Mouse (Mus musculus) forebrain, embryonic 13.5 days (tissue): Measurements from ENCODE around the gene Aen. TPM values are rescaled to one million over a fixed set of nuclear protein-coding genes. Genes with fewer than 3 reads are reported as not detected.

Source experiments
- ATAC-seq: fragments of 200-750 bp; cut with Nextera tagmentation; 2 replicates; pipeline ENCODE4 v1.8.0; 2017
- H3K27ac ChIP-seq: fragments of 300-500 bp; sonication (generic); 2 replicates; pipeline ENCODE4 v1.5.1; 2015; ENCODE audit warnings: inconsistent platforms, mild to moderate bottlenecking, moderate library complexity
- H3K27me3 ChIP-seq: fragments of 300-500 bp; sonication (generic); 2 replicates; pipeline ENCODE4 v1.6.1; 2015; ENCODE audit warnings: mild to moderate bottlenecking, inconsistent platforms
- H3K36me3 ChIP-seq: fragments of 300-500 bp; sonication (generic); 2 replicates; pipeline ENCODE4 v1.6.1; 2015; ENCODE audit warnings: mild to moderate bottlenecking, inconsistent platforms; ENCODE audit not compliant: poor library complexity, severe bottlenecking
- H3K4me1 ChIP-seq: fragments of 300-500 bp; sonication (generic); 2 replicates; pipeline ENCODE4 v1.6.1; 2015; ENCODE audit warnings: inconsistent platforms
- H3K4me2 ChIP-seq: fragments of 300-500 bp; sonication (generic); 2 replicates; pipeline ENCODE4 v1.6.1; 2015; ENCODE audit warnings: inconsistent platforms, mild to moderate bottlenecking, moderate library complexity
- H3K4me3 ChIP-seq: fragments of 300-500 bp; sonication (generic); 2 replicates; pipeline ENCODE4 v1.5.1; 2015; ENCODE audit warnings: mild to moderate bottlenecking, inconsistent platforms
- H3K9ac ChIP-seq: fragments of 300-500 bp; sonication (generic); 2 replicates; pipeline ENCODE4 v1.6.1; 2015; ENCODE audit warnings: mild to moderate bottlenecking, inconsistent platforms
- H3K9me3 ChIP-seq: fragments of 300-500 bp; sonication (generic); replicated peaks from 2 replicates; pipeline ENCODE4 v1.6.1; 2016; ENCODE audit warnings: inconsistent platforms
- WGBS: fragments of 180-500 bp; shearing (Covaris S2); methylation state at CpG from one replicate; pipeline ENCODE4 v1.1.7; 2015; 5-methylcytosine and 5-hydroxymethylcytosine counted together
- polyA plus RNA-seq: library from polyadenylated mRNA; unstranded; fragments of >200 nt; fragmentation: Nextera tagmentation; extraction: Ambion mirVana; gene quantifications from 2 replicates; pipeline ENCODE4 v1.2.1, GENCODE M21; 2015

Gene Aen
- polyA plus RNA-seq, 1 experiment from 2014 or later = 57.2 TPM

DNA sequence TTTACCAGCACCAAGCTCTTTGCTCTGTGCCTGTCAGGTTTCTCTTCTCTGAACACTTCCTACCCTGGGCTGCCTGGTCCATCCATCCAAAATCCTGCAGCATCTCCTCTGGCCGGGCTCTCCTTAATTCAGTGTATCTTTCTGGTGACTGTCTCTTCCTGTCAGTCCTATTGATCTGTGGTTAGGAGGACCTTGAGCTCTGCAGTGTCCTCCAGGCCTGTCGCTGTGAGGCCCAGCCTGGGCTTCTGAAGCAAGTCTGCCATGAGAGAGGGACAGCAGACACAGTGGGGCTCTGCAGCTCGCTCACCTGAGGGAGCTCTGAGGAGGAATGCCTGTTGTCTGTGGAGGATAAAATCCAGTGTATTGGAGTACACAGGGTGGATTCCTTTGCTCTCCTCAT lies 1.9 kb downstream of the Aen start:
- Histone ChIP-seq H3K4me2 (peak overlapping the region; percentile 77), H3K4me1 (peaks cover 21% of the 10 kb centered on the region), H3K27ac (no peak overlapping the region), H3K9ac (0 out of 2 replicates have a peak overlapping the region, but pooled peaks have one; percentile 79), H3K36me3 (peaks cover 14% of the 10 kb centered on the region), H3K4me3 (no peak overlapping the region; the same call in 1 of the 2 replicates), H3K27me3 (no peaks in the 10 kb centered on the region), H3K9me3 (no peaks in the 10 kb centered on the region)
- ATAC-seq = no peak
- WGBS = 96% methylated on average over 3 of the region's 3 CpGs

DNA sequence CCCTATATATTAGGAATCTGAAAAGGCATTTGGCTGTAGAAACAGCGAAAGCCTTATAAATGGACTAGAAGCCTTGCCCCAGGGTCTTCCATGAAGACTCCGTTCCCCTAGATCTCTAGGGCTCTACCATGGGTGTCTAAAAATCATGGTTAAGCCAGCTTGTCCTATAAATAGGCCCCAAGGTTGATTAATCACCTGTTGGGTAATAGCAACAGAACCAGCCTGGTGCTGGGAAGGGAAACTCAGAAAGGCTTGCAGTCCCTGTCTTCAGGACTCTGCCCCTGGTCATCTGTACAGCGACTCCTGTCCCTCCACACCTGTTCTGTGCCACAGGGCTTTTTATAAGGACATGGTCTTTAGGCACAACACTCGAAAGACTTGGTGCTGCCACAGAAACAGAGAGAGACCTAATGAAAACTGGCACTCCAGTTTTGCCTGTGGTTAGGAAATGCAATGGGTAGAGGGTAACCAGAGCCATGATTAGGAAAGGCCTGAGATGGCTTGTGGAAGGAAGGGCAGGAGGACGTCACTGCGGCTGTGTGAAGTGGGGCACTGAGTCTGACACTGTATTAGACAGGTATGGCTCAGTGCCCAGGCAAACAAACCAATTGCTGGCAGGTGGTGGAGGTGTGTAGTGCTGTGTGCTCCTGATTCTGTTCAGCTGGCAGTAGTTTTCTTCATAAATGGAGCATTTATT lies 7.7 kb downstream of the Aen start:
- 95% methylated on average over 6 of the region's 6 CpGs for WGBS
- no peak overlapping the region for H3K9ac ChIP-seq
- no peaks in the 10 kb centered on the region for H3K9me3 ChIP-seq
- ATAC-seq = no peak
- H3K4me3 ChIP-seq = no peak overlapping the region
- no peaks in the 10 kb centered on the region for H3K27me3 ChIP-seq
- no peak overlapping the region for H3K4me2 ChIP-seq
- H3K36me3 ChIP-seq = peaks cover 60% of the 10 kb centered on the region
- H3K27ac ChIP-seq = no peak overlapping the region
- H3K4me1 ChIP-seq = no peaks in the 10 kb centered on the region

DNA sequence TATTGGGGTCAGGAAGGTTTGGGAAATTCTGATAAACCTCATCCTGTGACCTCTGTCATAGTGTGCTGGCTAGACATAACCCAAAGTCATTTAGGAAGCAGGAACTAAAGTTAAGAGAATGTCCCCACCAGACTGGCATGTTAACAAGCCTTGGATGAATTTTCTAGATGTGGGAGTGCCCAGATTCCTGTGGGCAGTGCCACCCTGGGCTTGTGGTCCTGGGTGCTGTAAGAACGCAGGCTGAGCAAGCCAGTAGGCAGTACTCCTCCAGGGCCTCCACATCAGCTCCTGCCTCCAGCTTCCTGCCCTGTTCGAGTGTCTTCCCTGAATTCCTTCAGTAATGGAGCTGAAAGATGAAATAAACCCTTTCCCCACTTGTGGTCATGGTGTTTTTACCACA lies 8.5 kb downstream of the Aen start:
- 91% methylated on average over 2 of the region's 2 CpGs for WGBS
- Histone ChIP-seq H3K9ac (no peak overlapping the region), H3K36me3 (peaks cover 61% of the 10 kb centered on the region)

DNA sequence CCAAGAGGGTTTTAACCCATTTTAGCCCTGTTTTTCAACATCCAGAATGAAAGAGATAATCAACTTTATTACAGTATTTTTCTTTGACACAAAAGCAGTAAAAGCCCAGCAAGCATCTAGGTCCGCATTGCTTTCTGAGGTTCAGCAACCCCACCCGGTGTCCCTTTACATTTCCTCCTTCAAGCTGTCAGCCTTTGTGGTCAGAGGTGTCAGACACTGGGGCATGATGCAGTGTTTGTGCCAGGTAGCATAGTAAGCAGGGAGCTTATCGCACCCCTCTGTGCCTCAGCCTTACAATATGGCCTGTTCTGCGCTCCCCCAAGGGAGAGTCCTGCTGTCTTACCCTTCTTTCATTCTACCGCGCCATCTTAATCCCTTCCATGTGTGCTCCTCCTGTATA lies 13.4 kb downstream of the Aen start:
- no peak overlapping the region for H3K27ac ChIP-seq
- H3K9me3 ChIP-seq = no peaks in the 10 kb centered on the region
- no peaks in the 10 kb centered on the region for H3K27me3 ChIP-seq
- no peak overlapping the region for H3K4me3 ChIP-seq
- WGBS = 90% methylated on average over 6 of the region's 6 CpGs
- H3K9ac ChIP-seq = no peak overlapping the region
- no peak overlapping the region for H3K4me2 ChIP-seq
- H3K4me1 ChIP-seq = peaks cover 13% of the 10 kb centered on the region
- no peak for ATAC-seq
- H3K36me3 ChIP-seq = peaks cover 37% of the 10 kb centered on the region

More for the DNA sequence above, 8.5 kb downstream of the Aen start:
- Histone ChIP-seq H3K4me2 (no peak overlapping the region), H3K4me3 (no peak overlapping the region), H3K4me1 (no peaks in the 10 kb centered on the region), H3K9me3 (no peaks in the 10 kb centered on the region), H3K27me3 (no peaks in the 10 kb centered on the region), H3K27ac (no peak overlapping the region)
- ATAC-seq = no peak

DNA sequence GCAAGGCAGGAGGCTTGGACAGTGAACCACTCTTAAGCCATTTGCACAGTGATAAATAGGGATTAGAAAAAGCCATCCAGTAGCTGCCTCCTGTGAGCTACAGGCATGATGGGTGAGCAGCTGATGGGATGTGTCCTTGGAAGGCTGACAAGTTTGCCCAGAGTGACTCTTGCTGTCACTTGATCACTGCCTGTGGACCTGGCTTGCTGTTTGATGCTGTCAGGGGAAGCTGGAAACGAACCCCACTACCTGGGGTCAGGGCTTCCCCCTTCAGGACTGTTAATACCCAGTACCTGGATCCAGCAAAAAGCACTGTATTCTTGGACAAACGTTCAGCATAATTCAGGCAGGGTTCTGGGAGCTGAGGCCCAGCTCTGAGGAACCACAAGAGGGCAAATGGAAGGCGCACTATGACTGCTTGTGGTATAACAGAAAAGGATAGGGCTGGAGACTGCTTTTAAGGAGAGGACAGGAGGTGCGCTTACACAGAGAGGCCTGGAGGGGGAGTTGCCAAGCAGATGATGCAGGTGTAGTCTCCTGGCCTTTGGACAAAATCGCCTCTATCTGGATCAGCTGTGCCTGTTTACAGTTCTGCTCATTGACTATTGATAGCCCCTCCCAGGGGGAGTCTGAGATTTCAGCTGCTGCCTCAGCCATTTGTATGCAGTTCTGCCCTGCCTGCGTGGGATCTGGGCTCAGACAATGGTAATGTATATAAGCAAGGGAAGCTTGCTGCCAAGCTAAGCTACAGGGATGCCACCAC lies 14.9 kb downstream of the Aen start:
- WGBS = 43% methylated on average over 6 of the region's 6 CpGs
- Histone ChIP-seq H3K9ac (no peak overlapping the region; the same call in 1 of the 2 replicates), H3K27me3 (no peaks in the 10 kb centered on the region), H3K4me3 (no peak overlapping the region), H3K4me1 (peaks cover 18% of the 10 kb centered on the region), H3K27ac (no peak overlapping the region; the same call in 1 of the 2 replicates), H3K4me2 (no peak overlapping the region), H3K36me3 (peaks cover 23% of the 10 kb centered on the region), H3K9me3 (no peaks in the 10 kb centered on the region)
- ATAC-seq = no peak

DNA sequence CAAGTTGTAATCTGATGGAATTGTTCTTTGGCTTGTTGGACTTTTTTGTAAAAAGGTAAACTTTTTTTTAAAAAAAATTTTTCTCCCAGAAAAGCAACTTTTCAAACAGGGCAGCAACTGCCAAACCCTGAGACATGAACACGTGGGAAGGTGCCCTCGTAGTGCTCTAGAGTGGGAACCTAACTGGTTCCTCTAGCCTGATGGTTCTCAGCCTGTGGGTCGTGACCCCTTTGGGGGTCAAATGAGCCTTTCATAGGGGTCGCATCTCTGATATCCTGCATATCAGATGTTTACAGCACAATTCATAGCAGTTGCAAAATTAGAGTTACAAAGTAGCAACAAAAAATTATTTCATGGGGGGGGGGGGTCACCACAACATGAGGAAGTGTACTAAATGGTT lies 15.6 kb downstream of the Aen start:
- Histone ChIP-seq H3K27me3 (no peaks in the 10 kb centered on the region), H3K27ac (no peak overlapping the region)
- WGBS = 87% methylated on average over 4 of the region's 4 CpGs

DNA sequence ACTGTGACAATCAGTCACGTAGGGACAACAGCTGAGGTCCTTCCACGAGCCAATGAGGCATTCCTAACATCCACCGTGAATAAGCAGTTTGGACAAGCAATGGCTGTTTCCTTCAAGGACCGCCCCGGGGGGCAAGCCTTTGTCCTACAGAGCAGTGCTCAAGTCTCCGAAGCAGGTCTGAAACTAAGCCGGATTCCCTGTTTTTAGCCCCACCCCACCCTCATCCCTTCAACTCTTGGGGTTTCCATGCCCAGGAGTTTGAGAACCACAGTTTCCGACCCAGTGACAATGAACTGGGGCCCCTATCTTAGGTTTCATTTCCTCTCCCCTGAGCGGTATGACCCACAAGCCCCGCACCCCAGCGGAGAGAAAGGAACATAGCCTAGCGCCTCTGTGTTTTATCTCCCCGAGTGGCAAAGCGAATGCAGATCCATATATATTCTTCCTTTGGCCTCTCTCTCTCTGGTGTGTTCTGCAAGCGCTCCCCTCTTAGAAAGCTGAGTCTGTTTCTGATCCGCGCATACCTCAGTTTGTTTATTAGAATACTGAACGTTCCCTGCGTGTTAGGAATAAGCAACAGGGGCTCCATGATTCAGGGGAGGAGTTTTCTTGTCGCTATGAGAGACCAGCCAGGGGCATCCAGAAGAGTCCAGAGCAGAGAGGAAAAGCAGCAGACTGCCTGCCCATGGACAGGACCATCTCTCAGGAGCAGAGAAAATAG lies 16.8 kb downstream of the Aen start:
- no peaks in the 10 kb centered on the region for H3K9me3 ChIP-seq
- 0 out of 2 replicates have a peak, but pooled peaks cover 7% of the 10 kb centered on the region for H3K36me3 ChIP-seq
- no peak overlapping the region for H3K4me3 ChIP-seq
- H3K27ac ChIP-seq = no peak overlapping the region
- peaks cover 18% of the 10 kb centered on the region for H3K4me1 ChIP-seq
- H3K27me3 ChIP-seq = no peaks in the 10 kb centered on the region
- peak overlapping the region; percentile 50 for H3K4me2 ChIP-seq
- ATAC-seq = 0 out of 2 replicates have a peak, but pooled peaks have one; percentile 22
- 16% methylated on average over 20 of the region's 20 CpGs for WGBS
- no peak overlapping the region for H3K9ac ChIP-seq

More for the DNA sequence above, 15.6 kb downstream of the Aen start:
- no peak for ATAC-seq
- H3K9me3 ChIP-seq = no peaks in the 10 kb centered on the region
- H3K4me1 ChIP-seq = peaks cover 18% of the 10 kb centered on the region
- no peak overlapping the region for H3K9ac ChIP-seq
- no peak overlapping the region for H3K4me3 ChIP-seq
- H3K4me2 ChIP-seq = no peak overlapping the region
- peaks cover 17% of the 10 kb centered on the region for H3K36me3 ChIP-seq

DNA sequence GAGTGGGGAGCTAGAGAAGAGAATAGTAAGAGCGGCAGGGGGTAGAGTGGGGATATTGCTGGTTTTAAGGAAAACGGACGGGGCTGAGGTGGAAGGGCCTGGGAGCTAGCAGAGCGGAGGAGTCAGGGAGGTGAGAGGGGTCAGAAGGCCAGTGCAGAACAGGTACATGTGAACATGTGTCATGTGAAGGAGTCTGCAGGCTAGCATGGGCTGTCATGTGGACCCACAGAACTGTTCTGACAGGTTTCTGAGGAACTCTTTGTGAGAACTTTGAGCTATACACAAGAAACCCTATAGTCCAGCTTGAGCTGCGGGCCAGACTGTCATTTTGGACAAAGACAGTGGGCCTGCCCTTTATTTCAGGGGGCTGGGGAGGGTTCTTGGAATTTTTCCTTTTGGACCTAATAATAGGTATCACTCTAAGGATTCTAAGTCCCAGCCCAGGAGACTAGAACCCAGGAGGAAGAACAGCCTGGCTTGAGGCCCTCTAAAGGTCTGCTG lies 17.4 kb downstream of the Aen start, which contains the start of gene Isg20:
Gene Isg20 (plus strand): TSS at position 451 of the 501 bp plus-strand sequence.
- H3K4me1 ChIP-seq = peaks cover 18% of the 10 kb centered on the region
- no peak for ATAC-seq
- peak within 1 kb of the TSS; percentile 50 for H3K4me2 ChIP-seq
- no peaks in the 10 kb centered on the region for H3K27me3 ChIP-seq
- no peak within 1 kb of the TSS for H3K4me3 ChIP-seq
- 54% methylated on average over 5 of the region's 5 CpGs for WGBS
- H3K27ac ChIP-seq = no peak within 1 kb of the TSS
- no peak within 1 kb of the TSS for H3K9ac ChIP-seq
- H3K9me3 ChIP-seq = no peaks in the 10 kb centered on the region
- 0 out of 2 replicates have a peak, but pooled peaks cover 7% of the 10 kb centered on the region for H3K36me3 ChIP-seq

DNA sequence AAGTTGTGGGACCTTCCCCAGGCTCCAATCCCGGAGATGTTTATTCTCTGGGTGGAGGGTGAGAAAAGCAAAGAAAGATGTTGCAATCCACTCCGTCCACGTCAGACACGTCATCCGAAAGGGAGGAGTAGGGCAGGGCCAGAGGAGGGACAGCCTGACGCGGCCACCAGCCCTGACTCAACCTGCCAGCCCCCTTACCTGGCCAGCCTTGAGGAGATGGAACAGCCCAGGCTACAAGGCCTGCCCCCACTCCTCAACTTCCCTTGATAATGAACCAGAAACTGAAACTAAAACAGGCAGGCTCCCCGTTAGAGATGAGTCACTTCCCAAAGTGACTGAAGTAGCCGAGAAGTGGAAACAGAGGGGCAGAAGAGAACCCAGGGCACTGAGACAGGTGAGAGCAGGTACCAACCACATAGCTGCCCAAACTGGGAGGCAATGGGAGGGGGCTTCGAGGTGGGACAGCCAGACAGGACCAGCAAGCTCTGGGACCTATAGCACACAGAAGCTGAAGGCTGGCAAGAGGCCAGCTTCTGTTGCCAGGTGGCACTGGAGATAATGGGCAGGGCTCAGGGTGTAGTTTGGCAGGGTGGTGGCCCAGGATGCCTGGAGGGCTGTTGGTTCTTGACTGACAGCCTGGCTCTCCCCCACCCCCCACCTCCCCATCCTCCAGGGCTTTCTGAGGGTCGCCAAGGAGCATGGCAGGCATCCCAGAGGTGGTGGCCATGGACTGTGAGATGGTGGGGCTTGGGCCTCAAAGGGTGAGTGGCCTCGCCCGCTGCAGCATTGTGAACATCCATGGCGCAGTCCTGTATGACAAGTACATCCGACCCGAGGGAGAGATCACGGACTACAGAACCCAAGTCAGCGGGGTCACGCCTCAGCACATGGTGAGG lies 18.2 kb downstream of the Aen start:
- Histone ChIP-seq H3K4me1 (peaks cover 18% of the 10 kb centered on the region), H3K4me3 (no peak overlapping the region), H3K27ac (no peak overlapping the region), H3K4me2 (no peak overlapping the region), H3K9ac (no peak overlapping the region), H3K27me3 (no peaks in the 10 kb centered on the region), H3K9me3 (no peaks in the 10 kb centered on the region), H3K36me3 (no peaks in the 10 kb centered on the region)
- ATAC-seq = peak; percentile 48; the same call in 1 of the 2 replicates
- 82% methylated on average over 19 of the region's 19 CpGs for WGBS

DNA sequence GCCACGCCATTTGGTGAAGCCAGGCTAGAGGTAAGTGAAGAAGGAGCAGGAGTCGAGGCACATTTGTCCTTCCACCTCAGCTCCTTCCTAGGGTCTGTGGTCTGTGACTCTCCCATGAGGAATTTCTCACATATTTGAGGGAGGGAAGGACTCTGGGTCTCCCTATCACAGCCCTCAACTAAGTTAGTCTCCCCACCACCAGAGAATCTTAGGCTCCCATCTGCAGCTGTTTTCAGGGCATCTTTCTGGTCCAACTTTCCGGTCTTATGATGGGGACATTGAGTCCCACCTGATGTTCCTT lies 18.8 kb downstream of the Aen start:
- Histone ChIP-seq H3K4me1 (peaks cover 18% of the 10 kb centered on the region), H3K4me3 (no peak overlapping the region), H3K4me2 (no peak overlapping the region), H3K36me3 (no peaks in the 10 kb centered on the region), H3K27ac (no peak overlapping the region), H3K9ac (no peak overlapping the region), H3K27me3 (no peaks in the 10 kb centered on the region), H3K9me3 (no peaks in the 10 kb centered on the region)
- 98% methylated on average over 3 of the region's 3 CpGs for WGBS
- no peak for ATAC-seq

DNA sequence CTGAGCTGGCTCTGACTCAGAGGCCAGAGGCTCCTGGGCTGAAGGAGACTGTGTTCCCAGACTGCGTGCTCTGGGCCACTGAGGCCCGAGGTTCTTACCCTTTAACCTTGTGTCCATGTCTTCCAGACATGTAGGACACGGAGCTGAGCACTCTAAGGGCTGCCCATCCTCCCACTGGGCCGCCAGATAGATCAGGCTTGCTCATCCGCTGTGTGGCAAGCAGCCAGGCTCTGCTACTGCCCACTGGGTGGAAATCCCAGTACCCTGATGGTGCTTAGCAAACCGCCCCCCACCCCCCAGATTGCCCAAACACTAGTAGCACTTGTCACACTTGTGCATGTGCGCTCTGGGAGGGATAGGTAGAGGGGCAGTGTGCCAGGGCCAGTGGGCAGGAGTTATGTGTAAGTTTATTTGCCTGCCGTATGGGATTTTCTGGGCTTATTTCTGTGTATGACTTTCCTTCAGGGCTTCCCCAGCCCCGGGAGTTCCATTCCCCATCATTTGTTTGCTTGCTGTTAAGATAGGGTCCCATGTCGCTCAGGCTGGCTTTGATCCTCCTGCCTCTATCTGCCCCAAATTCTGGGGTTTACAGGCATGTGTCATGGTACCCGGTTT lies 19.3 kb downstream of the Aen start:
- H3K9ac ChIP-seq = no peak overlapping the region
- no peaks in the 10 kb centered on the region for H3K27me3 ChIP-seq
- H3K9me3 ChIP-seq = no peaks in the 10 kb centered on the region
- H3K4me3 ChIP-seq = no peak overlapping the region
- no peaks in the 10 kb centered on the region for H3K36me3 ChIP-seq
- H3K27ac ChIP-seq = no peak overlapping the region
- H3K4me1 ChIP-seq = peaks cover 18% of the 10 kb centered on the region
- 82% methylated on average over 11 of the region's 11 CpGs for WGBS
- H3K4me2 ChIP-seq = no peak overlapping the region
- ATAC-seq = no peak
